Mouse (Mus musculus): Measurements from ENCODE around the gene Cdk17. TPM values are rescaled to one million over a fixed set of nuclear protein-coding genes. Genes with fewer than 3 reads are reported as not detected.
A peak's percentile ranks its signal among the peaks of the same experiment; 100 is the strongest.

Cdk17 gene
- total and polyA plus RNA-seq, 2 experiments, result 11.3 to 17.1 TPM

- Histone ChIP-seq H3K36me3 (ENCODE audit: control insufficient read depth, insufficient read depth, low read length) (0 out of 2 replicates have a peak, but pooled peaks cover 2% of the 10 kb centered on the region), H3K9ac (ENCODE audit: low read depth, low read length) (no peak overlapping the region), H3K79me2 (ENCODE audit: control insufficient read depth, insufficient read depth, low read length) (peaks cover 56% of the 10 kb centered on the region), H3K27me3 (ENCODE audit: control insufficient read depth, insufficient read depth, low read length) (no peaks in the 10 kb centered on the region), H3K4me3 (ENCODE audit: insufficient read depth, low read depth, low read length) (no peak overlapping the region), H3K27ac (replicated peaks; ENCODE audit: insufficient read depth, low read depth, low read length) (no peak overlapping the region), H3K4me1 (ENCODE audit: control insufficient read depth, insufficient read depth, low read length) (peaks cover 23% of the 10 kb centered on the region)
- TF ChIP-seq POLR2A (IDR thresholded peaks at IDR 0.05; ENCODE audit: extremely low read depth, insufficient read depth, low read length), result no peak
- no peak for TF ChIP-seq CTCF (IDR thresholded peaks at IDR 0.05; ENCODE audit: low read depth, low read length)
- no peak for DNase-seq (ENCODE audit: extremely low read depth, low read depth, low spot score)
- WGBS, result 59% methylated on average over 5 of the region's 5 CpGs
Measured at GRCm38 (mm10) chr10:93177471-93177870, 16.8 kb downstream of the Cdk17 start.

DNA sequence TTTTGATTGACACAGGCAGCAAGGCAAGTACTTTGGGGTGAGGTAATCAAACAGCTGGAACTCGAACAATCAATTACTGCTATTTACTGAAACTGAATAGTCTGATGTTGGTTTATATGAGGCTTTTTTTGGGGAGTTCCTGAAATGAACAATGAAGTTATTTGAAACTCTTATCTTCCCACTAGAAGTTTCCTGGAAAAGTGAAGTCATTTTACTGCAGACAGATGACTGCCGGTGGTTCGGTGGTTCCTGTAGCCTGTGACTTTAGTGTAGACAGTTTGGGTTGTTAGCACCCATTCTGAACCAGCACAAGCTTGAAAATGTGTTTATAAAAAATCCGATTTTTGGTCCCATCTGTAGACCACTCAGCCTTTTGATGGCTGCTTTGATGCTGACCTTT is 17.2 kb downstream of the Cdk17 start:
- Histone ChIP-seq H3K9ac (ENCODE audit: low read depth, low read length) (no peak overlapping the region), H3K27me3 (ENCODE audit: control insufficient read depth, insufficient read depth, low read length) (no peaks in the 10 kb centered on the region), H3K4me1 (ENCODE audit: control insufficient read depth, insufficient read depth, low read length) (peaks cover 23% of the 10 kb centered on the region), H3K36me3 (ENCODE audit: control insufficient read depth, insufficient read depth, low read length) (0 out of 2 replicates have a peak, but pooled peaks cover 2% of the 10 kb centered on the region), H3K4me3 (ENCODE audit: insufficient read depth, low read depth, low read length) (no peak overlapping the region), H3K79me2 (ENCODE audit: control insufficient read depth, insufficient read depth, low read length) (peaks cover 58% of the 10 kb centered on the region), H3K27ac (replicated peaks; ENCODE audit: insufficient read depth, low read depth, low read length) (no peak overlapping the region)
- 24% methylated on average over 4 of the region's 4 CpGs for WGBS
- TF ChIP-seq CTCF (IDR thresholded peaks at IDR 0.05; ENCODE audit: low read depth, low read length) (no peak), POLR2A (IDR thresholded peaks at IDR 0.05; ENCODE audit: extremely low read depth, insufficient read depth, low read length) (no peak)
- DNase-seq (ENCODE audit: extremely low read depth, low read depth, low spot score), result no peak

- 94% methylated on average over 5 of the region's 5 CpGs for WGBS
Measured at GRCm38 (mm10) chr10:93178662-93179061, 18.0 kb downstream of the Cdk17 start.

DNA sequence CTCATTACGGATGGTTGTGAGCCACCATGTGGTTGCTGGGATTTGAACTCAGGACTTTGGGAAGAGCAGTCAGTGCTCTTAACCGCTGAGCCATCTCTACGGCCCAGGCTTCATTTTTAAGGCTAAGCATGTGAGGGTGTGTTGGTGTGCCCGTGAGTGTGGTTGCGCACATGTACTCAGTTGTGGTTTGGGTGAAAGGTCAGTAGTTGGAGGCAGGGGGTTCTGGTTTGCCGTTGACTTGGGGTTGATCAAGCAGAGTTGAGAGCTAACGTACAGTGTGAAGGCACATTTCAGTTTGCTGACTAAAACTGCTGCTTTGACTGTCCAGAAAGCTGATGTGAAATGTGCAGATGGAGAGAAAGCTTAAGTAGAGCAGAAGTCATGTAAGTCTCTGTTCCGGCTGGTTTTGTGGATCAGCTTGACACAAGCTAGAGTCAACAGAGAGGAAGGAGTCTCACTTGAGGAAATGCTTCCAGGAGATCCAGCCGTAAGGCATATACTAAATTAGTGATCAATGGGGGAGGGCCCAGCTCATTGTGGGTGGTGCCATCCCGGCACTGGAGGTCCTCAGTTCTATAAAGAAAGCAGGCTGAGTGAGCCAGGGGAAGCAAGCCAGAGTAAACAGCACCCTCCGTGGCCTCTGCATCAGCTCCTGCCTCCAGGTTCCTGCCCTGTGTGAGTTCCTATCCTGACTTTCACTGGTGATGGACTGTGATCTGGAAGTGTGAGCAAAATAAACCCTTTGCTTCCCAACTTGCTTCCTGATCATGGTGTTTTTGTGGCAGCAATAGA is 19.2 kb downstream of the Cdk17 start:
- peak overlapping the region; percentile 31; the same call in 1 of the 2 replicates for H3K9ac ChIP-seq (ENCODE audit: low read depth, low read length)
- H3K4me1 ChIP-seq (ENCODE audit: control insufficient read depth, insufficient read depth, low read length), result peaks cover 25% of the 10 kb centered on the region
- WGBS, result 33% methylated on average over 11 of the region's 11 CpGs
- H3K36me3 ChIP-seq (ENCODE audit: control insufficient read depth, insufficient read depth, low read length), result no peaks in the 10 kb centered on the region
- peak overlapping the region; percentile 66 for H3K27ac ChIP-seq (replicated peaks; ENCODE audit: insufficient read depth, low read depth, low read length)
- TF ChIP-seq POLR2A (IDR thresholded peaks at IDR 0.05; ENCODE audit: extremely low read depth, insufficient read depth, low read length), result no peak
- no peak for TF ChIP-seq CTCF (IDR thresholded peaks at IDR 0.05; ENCODE audit: low read depth, low read length)
- H3K27me3 ChIP-seq (ENCODE audit: control insufficient read depth, insufficient read depth, low read length), result no peaks in the 10 kb centered on the region
- H3K4me3 ChIP-seq (ENCODE audit: insufficient read depth, low read depth, low read length), result 0 out of 2 replicates have a peak overlapping the region, but pooled peaks have one; percentile 6
- peak; percentile 76 for DNase-seq (ENCODE audit: extremely low read depth, low read depth, low spot score)
- H3K79me2 ChIP-seq (ENCODE audit: control insufficient read depth, insufficient read depth, low read length), result peaks cover 53% of the 10 kb centered on the region

More at GRCm38 (mm10) chr10:93178662-93179061, 18.0 kb downstream of the Cdk17 start:
- Histone ChIP-seq H3K9ac (ENCODE audit: low read depth, low read length) (no peak overlapping the region), H3K79me2 (ENCODE audit: control insufficient read depth, insufficient read depth, low read length) (peaks cover 55% of the 10 kb centered on the region), H3K27ac (replicated peaks; ENCODE audit: insufficient read depth, low read depth, low read length) (no peak overlapping the region), H3K36me3 (ENCODE audit: control insufficient read depth, insufficient read depth, low read length) (no peaks in the 10 kb centered on the region), H3K4me1 (ENCODE audit: control insufficient read depth, insufficient read depth, low read length) (peaks cover 23% of the 10 kb centered on the region), H3K4me3 (ENCODE audit: insufficient read depth, low read depth, low read length) (no peak overlapping the region), H3K27me3 (ENCODE audit: control insufficient read depth, insufficient read depth, low read length) (no peaks in the 10 kb centered on the region)
- no peak for DNase-seq (ENCODE audit: extremely low read depth, low read depth, low spot score)
- TF ChIP-seq POLR2A (IDR thresholded peaks at IDR 0.05; ENCODE audit: extremely low read depth, insufficient read depth, low read length) (no peak), CTCF (IDR thresholded peaks at IDR 0.05; ENCODE audit: low read depth, low read length) (0 out of 2 replicates have a peak, but pooled peaks have one; percentile 1)

DNA sequence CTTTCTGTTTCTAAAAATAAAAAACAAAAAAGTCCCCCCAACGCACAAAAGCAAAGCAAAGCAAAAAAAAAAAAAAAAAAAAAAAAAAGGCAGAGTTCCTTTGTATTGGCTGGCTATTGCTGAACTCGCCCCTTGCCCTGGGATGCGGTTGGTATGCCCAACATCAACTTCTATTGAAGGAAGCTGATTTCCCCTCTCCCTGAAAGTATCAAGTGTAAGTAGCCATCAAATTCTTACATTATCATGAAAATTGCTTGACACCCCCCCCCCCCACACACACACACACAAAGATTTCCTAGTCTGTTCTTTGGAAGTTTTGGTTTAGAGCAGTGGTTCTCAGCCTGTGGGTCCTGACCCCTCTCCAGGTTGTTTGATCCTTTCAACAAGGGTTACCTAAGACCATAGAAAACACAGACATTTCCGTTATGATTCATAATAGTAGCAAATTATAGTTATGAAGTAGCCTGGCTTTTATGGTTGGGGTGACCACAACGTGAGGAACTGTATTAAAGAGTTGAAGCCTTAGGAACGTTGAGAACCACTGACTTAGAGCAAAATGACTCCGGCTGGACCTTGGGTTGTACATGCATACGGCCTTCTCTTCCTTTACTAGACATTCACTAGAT is 23.8 kb downstream of the Cdk17 start:
- Histone ChIP-seq H3K79me2 (ENCODE audit: control insufficient read depth, insufficient read depth, low read length) (peaks cover 52% of the 10 kb centered on the region), H3K4me1 (ENCODE audit: control insufficient read depth, insufficient read depth, low read length) (peaks cover 21% of the 10 kb centered on the region), H3K4me3 (ENCODE audit: insufficient read depth, low read depth, low read length) (no peak overlapping the region), H3K36me3 (ENCODE audit: control insufficient read depth, insufficient read depth, low read length) (no peaks in the 10 kb centered on the region), H3K9ac (ENCODE audit: low read depth, low read length) (no peak overlapping the region), H3K27me3 (ENCODE audit: control insufficient read depth, insufficient read depth, low read length) (no peaks in the 10 kb centered on the region), H3K27ac (replicated peaks; ENCODE audit: insufficient read depth, low read depth, low read length) (no peak overlapping the region)
- 79% methylated on average over 8 of the region's 8 CpGs for WGBS
- TF ChIP-seq CTCF (IDR thresholded peaks at IDR 0.05; ENCODE audit: low read depth, low read length), result no peak
- TF ChIP-seq POLR2A (IDR thresholded peaks at IDR 0.05; ENCODE audit: extremely low read depth, insufficient read depth, low read length), result no peak
- DNase-seq (ENCODE audit: extremely low read depth, low read depth, low spot score), result no peak

All from liver, adult 2 months (tissue).